In the genomic region with DNA sequence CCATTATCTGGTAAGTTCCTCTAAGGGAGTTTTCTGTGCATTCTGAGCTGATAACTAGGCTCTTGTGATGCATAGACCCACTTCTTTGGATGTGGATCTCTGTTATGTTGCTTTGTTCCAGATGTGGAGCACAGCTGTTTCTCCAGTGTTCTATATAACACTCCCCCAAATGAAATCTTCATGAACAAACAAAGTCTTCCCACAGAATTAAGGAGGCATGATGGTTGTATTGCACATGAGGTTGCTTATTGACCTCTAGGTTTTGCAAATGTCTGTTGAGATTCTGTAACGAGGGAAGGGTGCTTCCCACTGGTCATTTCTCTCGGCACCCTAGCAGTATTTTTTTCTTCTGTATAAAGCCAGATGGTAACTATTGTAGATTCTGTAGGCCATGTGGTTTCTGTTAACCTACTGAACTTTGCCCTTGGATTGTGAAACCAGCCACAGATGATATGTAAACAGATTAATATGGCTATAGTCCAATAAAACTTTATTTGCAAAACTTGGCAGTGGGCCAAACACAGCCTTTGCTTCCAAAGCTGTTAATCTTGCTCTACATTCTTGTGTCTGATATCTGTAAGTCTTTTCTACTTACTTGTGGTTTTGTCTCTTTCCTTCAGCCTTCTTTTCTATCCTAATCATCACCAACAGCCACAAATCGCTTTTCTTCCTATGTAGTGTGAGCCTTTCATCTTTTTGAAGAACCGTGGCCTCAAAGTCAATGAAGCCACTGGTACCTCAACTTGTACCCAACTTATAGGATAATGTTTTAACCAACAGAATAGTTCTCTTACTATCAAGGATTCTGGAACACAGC, we compare ENCODE assay signal across 9 mouse cellular contexts.
DNase-seq lines count a peak whose midpoint lies in the region; ATAC-seq lines count a peak whose summit lies in the region.
"Had no signal": no experiment of that assay in that cellular context is flagged by ENCODE, and none has a peak within 500 bp of the region (broad histone marks: within the 10 kb centered on the region; RNA-seq: fewer than 3 reads in every experiment).

No protein-coding gene starts in this region.

- no peak overlapping the region for H3K9ac ChIP-seq in liver, embryonic 12.5 days
- H3K9ac ChIP-seq in stomach, embryonic 14.5 days (replicated peaks; ENCODE audit: low read depth, low read length): no peak overlapping the region
- H3K9ac ChIP-seq: heart, embryonic 15.5 days had no signal

- no peaks in the 10 kb centered on the region for H3K9me3 ChIP-seq in liver, embryonic 12.5 days (replicated peaks)
- no peaks in the 10 kb centered on the region for H3K9me3 ChIP-seq in stomach, embryonic 14.5 days (ENCODE audit: control insufficient read depth, low read depth, low read length)
- no peaks in the 10 kb centered on the region for H3K9me3 ChIP-seq in forebrain, embryonic 10.5 days
- H3K9me3 ChIP-seq: heart, embryonic 15.5 days had no signal

- no peaks in the 10 kb centered on the region for H3K36me3 ChIP-seq in liver, embryonic 12.5 days
- no peaks in the 10 kb centered on the region for H3K36me3 ChIP-seq in stomach, embryonic 14.5 days (ENCODE audit: control insufficient read depth, insufficient read depth, low read length)
- H3K36me3 ChIP-seq in forebrain, embryonic 10.5 days (replicated peaks): no peaks in the 10 kb centered on the region
- H3K36me3 ChIP-seq: heart, embryonic 15.5 days had no signal

- H3K27me3 ChIP-seq in liver, embryonic 12.5 days (replicated peaks): no peaks in the 10 kb centered on the region
- no peaks in the 10 kb centered on the region for H3K27me3 ChIP-seq in stomach, embryonic 14.5 days (ENCODE audit: control insufficient read depth, insufficient read depth, low read length)
- H3K27me3 ChIP-seq in forebrain, embryonic 10.5 days (ENCODE audit: poor library complexity, severe bottlenecking): no peaks in the 10 kb centered on the region
- H3K27me3 ChIP-seq: heart, embryonic 15.5 days had no signal

- DNase-seq in liver: peak; percentile 35
- peak; percentile 78 for DNase-seq in heart, adult 8-10 months (ENCODE audit: low spot score)
- DNase-seq in kidney, postnatal 36 days: peak; percentile 54 to 70
- DNase-seq in cerebellum, adult 18-20 months: no peak
- DNase-seq in forebrain, embryonic 10.5 days (ENCODE audit: extremely low spot score, low spot score): no peak
- DNase-seq in spleen, adult 18-20 months: no peak

- H3K4me3 ChIP-seq in liver, embryonic 12.5 days: no peak overlapping the region
- no peak overlapping the region for H3K4me3 ChIP-seq in stomach, embryonic 14.5 days (ENCODE audit: low read depth, low read length)
- no peak overlapping the region for H3K4me3 ChIP-seq in forebrain, embryonic 10.5 days
- H3K4me3 ChIP-seq: heart, embryonic 15.5 days had no signal

- H3K27ac ChIP-seq in liver, embryonic 12.5 days: no peak overlapping the region
- H3K27ac ChIP-seq in stomach, embryonic 14.5 days (ENCODE audit: low read length): peak overlapping the region; percentile 61; the same call in 1 of the 2 replicates
- no peak overlapping the region for H3K27ac ChIP-seq in forebrain, embryonic 10.5 days
- H3K27ac ChIP-seq: heart, embryonic 15.5 days had no signal

- ATAC-seq in liver, embryonic 12.5 days: no peak
- ATAC-seq in stomach, embryonic 14.5 days (ENCODE audit: insufficient number of reproducible peaks, insufficient read depth, low FRiP score, low read depth): peak; percentile 89

- H3K4me1 ChIP-seq in liver, embryonic 12.5 days: no peaks in the 10 kb centered on the region
- H3K4me1 ChIP-seq in stomach, embryonic 14.5 days (ENCODE audit: control insufficient read depth, insufficient read depth, low read length): peaks cover 5% of the 10 kb centered on the region
- H3K4me1 ChIP-seq in forebrain, embryonic 10.5 days: no peaks in the 10 kb centered on the region

- WGBS in liver, embryonic 12.5 days (ENCODE audit: insufficient replicate concordance): 51% methylated on average over 4 of the region's 4 CpGs
- 24% methylated on average over 4 of the region's 4 CpGs for WGBS in stomach, embryonic 14.5 days
- 73% methylated on average over 4 of the region's 4 CpGs for WGBS in forebrain, embryonic 10.5 days

- H3K4me2 ChIP-seq in liver, embryonic 12.5 days: no peak overlapping the region
- no peak overlapping the region for H3K4me2 ChIP-seq in stomach, embryonic 14.5 days (replicated peaks; ENCODE audit: low read depth, low read length)
- H3K4me2 ChIP-seq: heart, embryonic 15.5 days had no signal

Comparison
In these comparisons a context has a peak if more than half of its experiments do, and no peak if none do; other contexts are left out.
1. DNase-seq: peak in liver (single experiment), heart, adult 8-10 months (single experiment) and kidney, postnatal 36 days (2 of 2); none in cerebellum, adult 18-20 months (0 of 2), forebrain, embryonic 10.5 days (single experiment) and spleen, adult 18-20 months (0 of 2).